Mouse (Mus musculus) kidney, embryonic 14.5 days (tissue): ENCODE measurements around the gene Fez2. TPM values are rescaled to one million over a fixed set of nuclear protein-coding genes. Genes with fewer than 3 reads are reported as not detected.
A peak's percentile ranks its signal among the peaks of the same experiment; 100 is the strongest.

Source experiments
- ATAC-seq: fragments of 200-750 bp; cut with Nextera tagmentation; 2 replicates; pipeline ENCODE4 v1.8.0; 2017; ENCODE audit warnings: moderate number of reproducible peaks, mild to moderate bottlenecking, moderate TSS enrichment, moderate library complexity; ENCODE audit not compliant: low FRiP score, low TSS enrichment
- H3K27ac ChIP-seq: fragments of 300-500 bp; sonication (generic); 2 replicates; pipeline ENCODE4 v1.5.1; 2014; ENCODE audit warnings: low read depth, mild to moderate bottlenecking, low read length, moderate library complexity, mixed read lengths
- H3K27me3 ChIP-seq: fragments of 300-500 bp; sonication (generic); 2 replicates; pipeline ENCODE4 v1.6.1; 2014; ENCODE audit warnings: mild to moderate bottlenecking, low read length; ENCODE audit not compliant: control insufficient read depth, insufficient read depth
- H3K36me3 ChIP-seq: fragments of 300-500 bp; sonication (generic); 2 replicates; pipeline ENCODE4 v1.6.1; 2014; ENCODE audit warnings: low read length, mixed read lengths; ENCODE audit not compliant: control insufficient read depth, insufficient read depth
- H3K4me1 ChIP-seq: fragments of 300-500 bp; sonication (generic); 2 replicates; pipeline ENCODE4 v1.6.1; 2014; ENCODE audit warnings: low read length, mixed read lengths; ENCODE audit not compliant: control insufficient read depth, insufficient read depth
- H3K4me2 ChIP-seq: fragments of 300-500 bp; sonication (generic); replicated peaks from 2 replicates; pipeline ENCODE4 v1.6.1; 2014; ENCODE audit warnings: low read depth, mild to moderate bottlenecking, low read length
- H3K4me3 ChIP-seq: fragments of 300-500 bp; sonication (generic); 2 replicates; pipeline ENCODE4 v1.5.1; 2014; ENCODE audit warnings: mild to moderate bottlenecking, low read length
- H3K9ac ChIP-seq: fragments of 300-500 bp; sonication (generic); 2 replicates; pipeline ENCODE4 v1.6.1; 2014; ENCODE audit warnings: low read depth, mild to moderate bottlenecking, low read length, moderate library complexity
- H3K9me3 ChIP-seq: fragments of 300-500 bp; sonication (generic); 2 replicates; pipeline ENCODE4 v1.6.1; 2016; ENCODE audit warnings: low read length; ENCODE audit not compliant: control insufficient read depth
- WGBS: fragments of 180-500 bp; shearing (Covaris S2); extraction: QIAGEN DNeasy Blood & Tissue Kit; methylation state at CpG from one replicate; pipeline ENCODE4 v1.1.7; 2014; 5-methylcytosine and 5-hydroxymethylcytosine counted together
- polyA plus RNA-seq: library from polyadenylated mRNA; unstranded; fragments of >200 nt; fragmentation: Nextera tagmentation; extraction: Ambion mirVana; gene quantifications from 2 replicates; pipeline ENCODE4 v1.2.1, GENCODE M21; 2014

Gene Fez2
- polyA plus RNA-seq, 1 experiment from 2014 or later: 42.0 TPM

GRCm38 (mm10) chr17:78366070-78366469 is 51.9 kb downstream of the Fez2 start:
- WGBS: 63% methylated on average over 7 of the region's 7 CpGs
- H3K9ac ChIP-seq: no peak overlapping the region
- no peak overlapping the region for H3K4me2 ChIP-seq
- no peaks in the 10 kb centered on the region for H3K9me3 ChIP-seq
- no peaks in the 10 kb centered on the region; the same call in 1 of the 2 replicates for H3K27me3 ChIP-seq
- H3K36me3 ChIP-seq: peaks cover 12% of the 10 kb centered on the region; the same call in 1 of the 2 replicates
- H3K27ac ChIP-seq: no peak overlapping the region
- no peak overlapping the region for H3K4me3 ChIP-seq
- H3K4me1 ChIP-seq: peaks cover 9% of the 10 kb centered on the region; the same call in 1 of the 2 replicates
- ATAC-seq: no peak

- no peak overlapping the region for H3K9ac ChIP-seq
- no peak overlapping the region for H3K4me2 ChIP-seq
- H3K27me3 ChIP-seq: no peaks in the 10 kb centered on the region; the same call in 1 of the 2 replicates
- peaks cover 5% of the 10 kb centered on the region; the same call in 1 of the 2 replicates for H3K36me3 ChIP-seq
- no peak overlapping the region for H3K27ac ChIP-seq
- peak; percentile 68 for ATAC-seq
- H3K4me1 ChIP-seq: peaks cover 15% of the 10 kb centered on the region
- WGBS: 65% methylated on average over 23 of the region's 23 CpGs
- no peaks in the 10 kb centered on the region for H3K9me3 ChIP-seq
- H3K4me3 ChIP-seq: no peak overlapping the region
Observed at GRCm38 (mm10) chr17:78364555-78365302, 53.2 kb downstream of the Fez2 start.

GRCm38 (mm10) chr17:78361939-78362728 is 55.8 kb downstream of the Fez2 start:
- Histone ChIP-seq H3K27me3 (no peaks in the 10 kb centered on the region; the same call in 1 of the 2 replicates), H3K9me3 (no peaks in the 10 kb centered on the region), H3K36me3 (no peaks in the 10 kb centered on the region; the same call in 1 of the 2 replicates), H3K4me1 (peaks cover 15% of the 10 kb centered on the region), H3K27ac (no peak overlapping the region), H3K4me3 (no peak overlapping the region), H3K9ac (no peak overlapping the region), H3K4me2 (no peak overlapping the region)
- 69% methylated on average over 13 of the region's 13 CpGs for WGBS
- no peak for ATAC-seq

GRCm38 (mm10) chr17:78358251-78358726 is 59.7 kb downstream of the Fez2 start:
- peaks cover 14% of the 10 kb centered on the region; the same call in 1 of the 2 replicates for H3K36me3 ChIP-seq
- H3K27ac ChIP-seq: no peak overlapping the region
- 78% methylated on average over 7 of the region's 7 CpGs for WGBS
- H3K4me1 ChIP-seq: peaks cover 6% of the 10 kb centered on the region; the same call in 1 of the 2 replicates
- H3K9me3 ChIP-seq: no peaks in the 10 kb centered on the region
- H3K4me3 ChIP-seq: no peak overlapping the region
- H3K9ac ChIP-seq: no peak overlapping the region
- no peak overlapping the region for H3K4me2 ChIP-seq
- no peak for ATAC-seq
- no peaks in the 10 kb centered on the region for H3K27me3 ChIP-seq

- Histone ChIP-seq H3K4me2 (no peak overlapping the region), H3K27ac (no peak overlapping the region), H3K36me3 (peaks cover 14% of the 10 kb centered on the region; the same call in 1 of the 2 replicates), H3K9ac (no peak overlapping the region), H3K4me3 (no peak overlapping the region), H3K4me1 (peaks cover 6% of the 10 kb centered on the region; the same call in 1 of the 2 replicates), H3K27me3 (no peaks in the 10 kb centered on the region), H3K9me3 (no peaks in the 10 kb centered on the region)
- 71% methylated on average over 4 of the region's 4 CpGs for WGBS
- ATAC-seq: no peak
Observed at GRCm38 (mm10) chr17:78357753-78358152, 60.2 kb downstream of the Fez2 start.

GRCm38 (mm10) chr17:78355611-78356010 is 62.3 kb downstream of the Fez2 start:
- WGBS: 90% methylated on average over 8 of the region's 8 CpGs
- Histone ChIP-seq H3K9ac (no peak overlapping the region), H3K9me3 (no peaks in the 10 kb centered on the region), H3K4me3 (no peak overlapping the region), H3K4me2 (no peak overlapping the region), H3K36me3 (peaks cover 14% of the 10 kb centered on the region; the same call in 1 of the 2 replicates), H3K27me3 (no peaks in the 10 kb centered on the region), H3K4me1 (peaks cover 6% of the 10 kb centered on the region; the same call in 1 of the 2 replicates), H3K27ac (no peak overlapping the region)
- ATAC-seq: no peak

- no peak overlapping the region for H3K9ac ChIP-seq
- no peak overlapping the region for H3K4me3 ChIP-seq
- no peaks in the 10 kb centered on the region for H3K4me1 ChIP-seq
- WGBS: 87% methylated on average over 12 of the region's 12 CpGs
- H3K27ac ChIP-seq: no peak overlapping the region
- ATAC-seq: no peak
- no peaks in the 10 kb centered on the region for H3K27me3 ChIP-seq
- H3K9me3 ChIP-seq: no peaks in the 10 kb centered on the region
- peaks cover 14% of the 10 kb centered on the region; the same call in 1 of the 2 replicates for H3K36me3 ChIP-seq
- no peak overlapping the region for H3K4me2 ChIP-seq
Observed at GRCm38 (mm10) chr17:78354871-78355270, 63.1 kb downstream of the Fez2 start.

GRCm38 (mm10) chr17:78354411-78354810 is 63.5 kb downstream of the Fez2 start:
- H3K9ac ChIP-seq: no peak overlapping the region
- no peak overlapping the region for H3K4me3 ChIP-seq
- H3K27me3 ChIP-seq: no peaks in the 10 kb centered on the region
- 83% methylated on average over 2 of the region's 2 CpGs for WGBS
- H3K4me2 ChIP-seq: no peak overlapping the region
- H3K4me1 ChIP-seq: no peaks in the 10 kb centered on the region
- no peaks in the 10 kb centered on the region for H3K9me3 ChIP-seq
- ATAC-seq: no peak
- H3K27ac ChIP-seq: no peak overlapping the region
- peaks cover 15% of the 10 kb centered on the region; the same call in 1 of the 2 replicates for H3K36me3 ChIP-seq
